Mouse (Mus musculus): Measurements from ENCODE around the gene Anks1. TPM values are rescaled to one million over a fixed set of nuclear protein-coding genes. Genes with fewer than 3 reads are reported as not detected.

The Anks1 gene
- polyA plus RNA-seq, 1 experiment from 2014 or later, result 11.3 TPM

DNA sequence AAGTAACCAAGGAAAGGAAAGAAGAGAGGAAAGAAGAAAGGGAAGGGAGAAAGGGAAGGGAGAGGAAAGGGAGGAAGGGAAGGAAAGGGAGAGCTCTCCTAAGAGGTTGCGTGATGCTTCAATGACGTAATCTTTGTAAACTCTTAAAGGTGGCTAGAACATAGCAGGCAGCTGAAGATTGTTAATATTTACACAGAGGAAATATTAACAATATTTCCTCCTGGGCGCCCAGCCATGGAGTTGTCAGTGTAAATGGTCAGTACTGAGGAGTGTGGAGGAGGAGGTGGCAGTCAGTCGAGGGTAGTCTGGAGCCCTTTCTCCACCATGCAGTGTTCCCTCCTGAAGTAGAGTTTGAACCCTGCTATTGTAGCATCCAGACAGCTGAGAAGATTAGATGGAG lies 15.9 kb downstream of the Anks1 start:
- no peak overlapping the region for H3K9ac ChIP-seq (ENCODE audit: low read depth, low read length)
- H3K27me3 ChIP-seq (ENCODE audit: insufficient read depth, low read length), result no peaks in the 10 kb centered on the region
- WGBS, result 57% methylated on average over 4 of the region's 4 CpGs
- peaks cover 12% of the 10 kb centered on the region; the same call in 1 of the 2 replicates for H3K4me1 ChIP-seq (replicated peaks; ENCODE audit: insufficient read depth, low read length)
- DNase-seq (ENCODE audit: low spot score) (no peak), ATAC-seq (replicated peaks; ENCODE audit: low FRiP score, low read depth) (no peak)
- H3K4me3 ChIP-seq (replicated peaks; ENCODE audit: low read depth, low read length), result no peak overlapping the region
- no peak overlapping the region for H3K4me2 ChIP-seq (ENCODE audit: low read length)
- TF ChIP-seq CTCF (IDR thresholded peaks at IDR 0.05; ENCODE audit: low read depth), result no peak
- H3K27ac ChIP-seq, result 0 out of 2 replicates have a peak overlapping the region, but pooled peaks have one; percentile 2
- no peaks in the 10 kb centered on the region for H3K36me3 ChIP-seq (ENCODE audit: insufficient read depth, low read length)
- no peaks in the 10 kb centered on the region for H3K9me3 ChIP-seq (replicated peaks; ENCODE audit: low read length)

DNA sequence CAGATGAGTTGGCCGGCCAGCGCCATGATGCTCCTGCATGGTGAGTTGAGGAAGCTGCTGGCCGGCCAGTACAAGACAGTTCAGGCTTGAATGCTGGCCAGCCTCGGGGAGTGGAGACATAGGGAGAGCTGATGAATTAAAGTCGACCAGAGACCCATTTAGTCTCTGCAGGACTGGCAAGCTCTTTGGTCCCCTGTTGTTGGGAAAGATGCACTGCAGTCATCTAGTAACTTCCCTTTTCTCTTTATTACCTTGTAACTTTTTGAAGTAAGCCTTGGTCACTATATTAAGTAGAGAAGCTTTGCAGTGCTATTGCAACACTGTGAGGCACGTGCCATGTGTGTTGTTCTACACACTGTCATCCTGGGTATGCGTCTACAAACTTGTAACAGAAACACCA lies 16.4 kb downstream of the Anks1 start:
- 63% methylated on average over 7 of the region's 7 CpGs for WGBS
- no peaks in the 10 kb centered on the region for H3K9me3 ChIP-seq (replicated peaks; ENCODE audit: low read length)
- H3K36me3 ChIP-seq (ENCODE audit: insufficient read depth, low read length), result no peaks in the 10 kb centered on the region
- H3K4me1 ChIP-seq (replicated peaks; ENCODE audit: insufficient read depth, low read length), result peaks cover 8% of the 10 kb centered on the region; the same call in 1 of the 2 replicates
- TF ChIP-seq CTCF (IDR thresholded peaks at IDR 0.05; ENCODE audit: low read depth), result no peak
- no peak overlapping the region for H3K4me2 ChIP-seq (ENCODE audit: low read length)
- DNase-seq (ENCODE audit: low spot score) (no peak), ATAC-seq (replicated peaks; ENCODE audit: low FRiP score, low read depth) (no peak)
- no peak overlapping the region for H3K9ac ChIP-seq (ENCODE audit: low read depth, low read length)
- H3K4me3 ChIP-seq (replicated peaks; ENCODE audit: low read depth, low read length), result no peak overlapping the region
- no peaks in the 10 kb centered on the region for H3K27me3 ChIP-seq (ENCODE audit: insufficient read depth, low read length)
- H3K27ac ChIP-seq, result 0 out of 2 replicates have a peak overlapping the region, but pooled peaks have one; percentile 2

DNA sequence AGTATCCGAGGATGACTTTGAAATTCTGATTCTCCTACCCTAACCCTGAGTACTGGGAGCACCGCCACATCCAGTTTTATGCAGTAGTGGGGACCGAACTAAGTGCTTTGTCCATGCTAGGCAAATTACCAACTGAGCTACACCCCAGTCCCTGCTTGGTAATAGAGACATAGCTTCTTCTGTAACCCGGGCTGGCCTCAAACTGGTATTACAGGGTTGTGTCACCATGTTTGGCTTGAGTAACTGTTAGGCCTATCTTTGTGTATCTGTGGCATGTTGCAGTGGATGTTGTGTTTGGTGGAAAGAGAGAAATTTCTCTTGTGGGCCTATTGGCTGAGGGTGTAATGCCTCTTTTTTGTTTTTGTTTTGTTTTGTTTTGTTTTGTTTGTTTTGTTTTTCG lies 21.2 kb downstream of the Anks1 start:
- no peak overlapping the region for H3K4me2 ChIP-seq (ENCODE audit: low read length)
- H3K9ac ChIP-seq (ENCODE audit: low read depth, low read length), result no peak overlapping the region
- H3K4me3 ChIP-seq (replicated peaks; ENCODE audit: low read depth, low read length), result no peak overlapping the region
- H3K36me3 ChIP-seq (ENCODE audit: insufficient read depth, low read length), result no peaks in the 10 kb centered on the region
- H3K4me1 ChIP-seq (replicated peaks; ENCODE audit: insufficient read depth, low read length), result peaks cover 5% of the 10 kb centered on the region; the same call in 1 of the 2 replicates
- no peak overlapping the region for H3K27ac ChIP-seq
- WGBS, result 91% methylated on average over 5 of the region's 5 CpGs
- no peaks in the 10 kb centered on the region for H3K27me3 ChIP-seq (ENCODE audit: insufficient read depth, low read length)
- DNase-seq (ENCODE audit: low spot score) (no peak), ATAC-seq (replicated peaks; ENCODE audit: low FRiP score, low read depth) (no peak)
- no peaks in the 10 kb centered on the region for H3K9me3 ChIP-seq (replicated peaks; ENCODE audit: low read length)
- TF ChIP-seq CTCF (IDR thresholded peaks at IDR 0.05; ENCODE audit: low read depth), result no peak

DNA sequence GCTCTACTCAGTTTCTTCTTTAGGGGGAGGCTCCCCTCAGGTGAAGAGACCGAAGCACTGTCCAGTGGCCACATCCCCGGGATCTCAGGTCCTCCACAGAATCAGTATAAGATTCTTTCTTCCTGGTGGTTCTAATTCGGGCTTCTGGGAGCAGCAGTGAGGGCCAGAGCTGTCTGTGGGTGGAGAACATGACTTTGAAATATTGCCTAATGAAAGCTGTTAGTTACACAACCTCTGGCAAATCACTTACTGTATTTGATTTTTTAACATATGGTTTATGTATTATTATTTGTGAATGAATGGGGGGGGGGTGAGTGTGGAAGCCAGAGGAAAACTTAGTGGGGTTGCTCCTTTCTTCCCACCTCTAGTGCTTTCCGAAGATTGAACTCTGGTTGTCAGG lies 22.7 kb downstream of the Anks1 start:
- Histone ChIP-seq H3K9me3 (replicated peaks; ENCODE audit: low read length) (no peaks in the 10 kb centered on the region), H3K4me1 (replicated peaks; ENCODE audit: insufficient read depth, low read length) (peaks cover 4% of the 10 kb centered on the region; the same call in 1 of the 2 replicates), H3K36me3 (ENCODE audit: insufficient read depth, low read length) (no peaks in the 10 kb centered on the region), H3K27me3 (ENCODE audit: insufficient read depth, low read length) (no peaks in the 10 kb centered on the region), H3K4me2 (ENCODE audit: low read length) (no peak overlapping the region), H3K27ac (no peak overlapping the region), H3K9ac (ENCODE audit: low read depth, low read length) (no peak overlapping the region), H3K4me3 (replicated peaks; ENCODE audit: low read depth, low read length) (no peak overlapping the region)
- WGBS, result 69% methylated on average over 4 of the region's 4 CpGs
- TF ChIP-seq CTCF (IDR thresholded peaks at IDR 0.05; ENCODE audit: low read depth), result no peak
- peak; percentile 40 for DNase-seq (ENCODE audit: low spot score)
- ATAC-seq (replicated peaks; ENCODE audit: low FRiP score, low read depth), result no peak

DNA sequence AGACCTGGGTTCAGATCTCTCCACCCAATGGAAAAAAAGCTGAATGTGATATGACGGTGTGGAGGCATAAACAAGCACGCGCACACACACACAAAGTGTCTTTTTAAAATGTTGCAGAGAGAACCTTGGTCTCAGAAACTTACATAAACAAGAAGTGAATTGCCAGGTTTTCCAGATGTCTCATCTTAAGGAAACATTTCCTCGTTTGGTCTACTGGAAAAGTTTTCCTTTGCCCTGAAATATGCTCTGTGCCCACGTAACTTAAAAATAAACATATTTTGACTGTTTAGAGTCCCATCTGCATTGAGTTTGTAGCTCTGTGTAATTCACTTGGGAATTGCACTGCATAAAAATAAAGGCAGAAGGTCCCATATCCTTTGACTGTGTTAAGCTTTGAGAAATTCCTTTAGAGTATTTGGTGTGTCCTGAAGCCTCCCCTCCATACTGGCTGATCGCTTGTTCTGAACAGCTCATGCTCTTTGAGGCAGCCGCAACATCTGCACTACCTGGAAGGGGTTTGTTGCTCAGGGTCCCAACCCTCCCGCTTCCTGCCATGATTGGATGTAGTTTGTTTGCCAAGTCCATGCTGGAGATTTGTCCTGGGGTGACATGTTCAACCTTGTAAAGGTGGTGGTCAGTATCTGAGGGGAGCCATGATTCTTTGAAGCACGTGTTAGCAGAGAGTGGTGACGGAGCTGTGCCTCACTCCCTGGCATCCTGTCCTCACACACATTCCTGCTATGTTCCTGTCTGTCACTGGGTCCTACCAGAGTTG lies 25.2 kb downstream of the Anks1 start:
- Histone ChIP-seq H3K27ac (0 out of 2 replicates have a peak overlapping the region, but pooled peaks have one; percentile 36), H3K27me3 (ENCODE audit: insufficient read depth, low read length) (no peaks in the 10 kb centered on the region), H3K4me1 (replicated peaks; ENCODE audit: insufficient read depth, low read length) (peaks cover 21% of the 10 kb centered on the region), H3K9ac (ENCODE audit: low read depth, low read length) (no peak overlapping the region), H3K36me3 (ENCODE audit: insufficient read depth, low read length) (no peaks in the 10 kb centered on the region), H3K9me3 (replicated peaks; ENCODE audit: low read length) (no peaks in the 10 kb centered on the region), H3K4me2 (ENCODE audit: low read length) (no peak overlapping the region), H3K4me3 (replicated peaks; ENCODE audit: low read depth, low read length) (no peak overlapping the region)
- 74% methylated on average over 10 of the region's 10 CpGs for WGBS
- TF ChIP-seq CTCF (IDR thresholded peaks at IDR 0.05; ENCODE audit: low read depth), result no peak
- ATAC-seq (replicated peaks; ENCODE audit: low FRiP score, low read depth) (no peak), DNase-seq (ENCODE audit: low spot score) (peak; percentile 43)

DNA sequence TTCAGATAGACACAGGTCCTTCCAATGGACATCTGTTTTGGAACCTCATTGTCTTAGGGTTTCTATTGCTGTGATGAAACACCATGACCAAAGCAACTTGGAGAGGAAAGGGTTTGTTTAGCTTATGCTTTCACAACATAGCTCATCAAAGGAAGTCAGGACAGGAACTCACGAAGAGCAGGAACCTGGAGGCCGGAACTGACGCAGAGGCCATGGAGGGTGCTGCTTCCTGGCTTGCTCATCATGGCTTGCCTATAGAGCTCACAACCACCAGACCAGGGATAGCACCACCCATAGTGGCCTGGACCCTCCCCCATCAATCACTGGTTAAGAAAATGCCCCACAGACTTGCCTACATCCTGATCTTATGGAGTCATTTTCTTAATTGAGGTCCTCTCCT lies 26.0 kb downstream of the Anks1 start:
- Histone ChIP-seq H3K9ac (ENCODE audit: low read depth, low read length) (no peak overlapping the region), H3K4me2 (ENCODE audit: low read length) (no peak overlapping the region), H3K27ac (0 out of 2 replicates have a peak overlapping the region, but pooled peaks have one; percentile 36), H3K27me3 (ENCODE audit: insufficient read depth, low read length) (no peaks in the 10 kb centered on the region), H3K4me3 (replicated peaks; ENCODE audit: low read depth, low read length) (no peak overlapping the region), H3K9me3 (replicated peaks; ENCODE audit: low read length) (no peaks in the 10 kb centered on the region), H3K4me1 (replicated peaks; ENCODE audit: insufficient read depth, low read length) (peaks cover 23% of the 10 kb centered on the region), H3K36me3 (ENCODE audit: insufficient read depth, low read length) (no peaks in the 10 kb centered on the region)
- ATAC-seq (replicated peaks; ENCODE audit: low FRiP score, low read depth) (no peak), DNase-seq (ENCODE audit: low spot score) (no peak)
- 72% methylated on average over 3 of the region's 3 CpGs for WGBS
- TF ChIP-seq CTCF (IDR thresholded peaks at IDR 0.05; ENCODE audit: low read depth), result no peak

Measured in kidney, postnatal 0 days (tissue).